Mouse (Mus musculus): Measurements from ENCODE around the gene Prkag2.

DNA sequence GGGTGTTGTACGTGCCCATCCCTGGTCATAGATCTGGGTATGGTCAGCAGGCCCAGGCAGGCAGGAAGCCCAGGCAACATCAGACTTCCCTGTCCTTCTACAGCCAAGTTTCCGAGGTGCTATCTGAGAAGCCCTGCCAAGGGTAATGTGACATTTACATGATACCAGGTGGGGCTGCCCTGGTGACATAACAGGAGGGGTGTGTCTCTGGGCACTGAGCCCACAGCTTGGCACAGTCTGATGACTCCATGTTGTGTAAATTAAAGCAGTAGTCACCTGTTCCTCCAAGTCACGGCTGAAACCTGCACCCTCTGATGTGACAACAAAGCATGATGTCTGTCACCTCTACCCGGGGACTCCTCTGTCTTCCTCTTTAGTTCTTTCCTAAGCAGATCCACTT is 136.7 kb downstream of the Prkag2 start:
- no peak for TF ChIP-seq CTCF (IDR thresholded peaks at IDR 0.05; ENCODE audit: low read depth)
- no peak for TF ChIP-seq EP300 (IDR thresholded peaks at IDR 0.05; ENCODE audit: low read depth)
